Mouse (Mus musculus): ENCODE data around the gene Ankfy1. TPM values are rescaled to one million over a fixed set of nuclear protein-coding genes. Genes with fewer than 3 reads are reported as not detected.

Ankfy1 gene
- polyA plus RNA-seq, 1 experiment: 30.8 TPM

- DNase-seq (ENCODE audit: low read depth): peak; percentile 76
Observed at GRCm38 (mm10) chr11:72795455-72796295, 105.9 kb downstream of the Ankfy1 start, which contains the start of the genes Cyb5d2 and Zzef1. Gene Cyb5d2, minus strand, starts transcription at chr11:72796142. Gene Zzef1, plus strand, starts transcription at chr11:72796226.

DNA sequence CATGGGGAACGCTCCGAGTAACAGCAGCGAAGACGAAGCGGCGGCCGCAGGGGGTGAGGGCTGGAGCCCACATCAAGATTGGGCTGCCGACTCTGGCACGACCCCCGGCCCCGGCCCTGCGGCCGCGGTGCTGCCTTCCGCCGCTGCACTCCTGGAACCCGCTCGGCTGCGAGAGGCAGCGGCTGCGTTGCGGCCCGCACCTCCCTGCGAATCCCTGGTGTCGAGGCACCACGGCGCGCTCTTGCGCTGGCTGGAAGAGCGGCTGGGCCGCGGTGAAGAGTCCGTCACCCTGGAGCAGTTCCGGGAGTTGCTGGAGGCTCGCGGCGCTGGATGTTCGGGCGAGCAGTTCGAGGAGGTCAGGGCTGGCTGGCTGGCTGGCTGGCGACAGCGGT is 106.5 kb downstream of the Ankfy1 start:
- DNase-seq (ENCODE audit: low read depth): no peak

- no peak for DNase-seq (ENCODE audit: low read depth)
Observed at GRCm38 (mm10) chr11:72796773-72797338, 107.0 kb downstream of the Ankfy1 start.

DNA sequence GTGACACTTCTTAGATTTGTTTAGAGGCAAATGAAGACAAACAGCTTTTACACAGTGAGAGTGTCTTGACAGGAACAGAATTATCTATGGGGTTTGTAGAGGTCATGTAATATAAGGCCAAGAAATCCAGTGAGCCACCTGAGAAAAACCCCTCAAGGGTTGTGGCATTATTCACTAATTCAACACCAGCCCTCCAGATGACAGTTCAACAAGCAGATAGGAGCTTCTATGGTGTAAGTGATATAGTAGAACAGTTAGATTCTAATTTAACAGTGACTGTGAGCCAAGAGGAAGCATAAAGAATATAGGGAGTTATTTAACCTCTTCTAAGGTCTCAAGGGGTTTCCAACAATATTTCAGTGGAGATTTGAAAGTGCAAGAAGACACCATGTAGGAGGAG is 108.3 kb downstream of the Ankfy1 start:
- no peak for DNase-seq (ENCODE audit: low read depth)

- DNase-seq (ENCODE audit: low read depth): no peak
Observed at GRCm38 (mm10) chr11:72801182-72801581, 111.4 kb downstream of the Ankfy1 start.

DNA sequence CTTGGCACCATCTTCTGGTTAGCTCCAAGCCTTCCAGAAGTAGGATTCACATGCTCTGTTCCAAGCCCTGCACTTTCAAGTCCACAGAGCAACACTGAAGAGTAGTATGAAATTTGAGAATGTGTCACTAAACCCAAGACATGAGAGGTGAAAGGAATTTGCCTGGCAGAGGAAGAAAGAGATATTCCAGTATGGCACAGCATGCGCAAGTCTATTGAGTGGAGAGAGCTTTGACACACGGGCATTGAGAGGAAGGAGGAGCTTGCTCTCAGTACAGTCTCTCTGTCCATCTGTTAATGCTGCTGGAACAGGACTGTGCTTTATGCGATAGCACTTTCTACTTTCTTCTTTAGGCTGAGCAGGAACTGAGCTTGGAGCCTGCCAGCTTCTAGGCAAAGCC is 113.2 kb downstream of the Ankfy1 start:
- DNase-seq (ENCODE audit: low read depth): no peak

- DNase-seq (ENCODE audit: low read depth): no peak
Observed at GRCm38 (mm10) chr11:72804586-72804985, 114.8 kb downstream of the Ankfy1 start.

- DNase-seq (ENCODE audit: low read depth): no peak
Observed at GRCm38 (mm10) chr11:72805232-72805631, 115.4 kb downstream of the Ankfy1 start.

- DNase-seq (ENCODE audit: low read depth): no peak
Observed at GRCm38 (mm10) chr11:72806556-72806955, 116.8 kb downstream of the Ankfy1 start.

GRCm38 (mm10) chr11:72807992-72808391 is 118.2 kb downstream of the Ankfy1 start:
- DNase-seq (ENCODE audit: low read depth): no peak

GRCm38 (mm10) chr11:72813687-72814086 is 123.9 kb downstream of the Ankfy1 start:
- no peak for DNase-seq (ENCODE audit: low read depth)

DNA sequence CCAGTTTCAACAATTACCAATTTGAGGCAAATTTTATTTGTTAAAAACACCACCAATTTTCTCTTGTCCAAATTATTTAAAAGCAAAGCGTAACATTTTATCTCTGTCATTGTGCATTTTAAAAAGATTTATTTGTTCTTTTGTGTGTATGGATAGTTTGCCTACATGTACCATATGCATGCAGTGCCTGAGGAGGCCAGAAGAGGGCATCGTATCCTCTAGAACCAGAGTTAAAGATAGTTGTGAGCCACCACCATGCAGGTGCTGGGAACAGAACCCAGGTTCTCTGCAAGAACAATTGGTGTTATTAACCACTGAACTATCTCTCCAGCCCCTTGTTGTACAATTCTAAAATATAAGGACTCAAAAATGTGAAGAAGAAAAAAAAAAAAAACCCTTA is 124.4 kb downstream of the Ankfy1 start:
- no peak for DNase-seq (ENCODE audit: low read depth)

DNA sequence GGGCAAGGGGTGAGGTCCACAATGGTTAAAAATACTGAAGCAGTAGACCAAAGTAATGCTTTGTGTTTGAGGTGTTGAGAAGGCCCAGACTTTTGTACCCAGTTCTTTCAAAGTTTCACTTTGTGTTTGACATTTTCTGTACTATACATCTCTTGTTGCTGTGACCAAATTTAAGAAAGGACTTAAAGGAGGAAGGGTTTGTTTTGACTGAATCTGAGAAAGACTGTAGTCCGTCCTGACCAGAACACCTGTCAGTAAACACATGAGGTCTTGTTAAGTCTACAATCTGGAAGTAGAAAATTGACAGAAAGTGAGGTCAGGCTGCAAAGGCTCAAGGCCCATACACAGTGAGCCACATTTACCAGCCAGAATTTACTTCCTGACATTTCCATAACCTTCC is 127.1 kb downstream of the Ankfy1 start:
- no peak for DNase-seq (ENCODE audit: low read depth)

DNA sequence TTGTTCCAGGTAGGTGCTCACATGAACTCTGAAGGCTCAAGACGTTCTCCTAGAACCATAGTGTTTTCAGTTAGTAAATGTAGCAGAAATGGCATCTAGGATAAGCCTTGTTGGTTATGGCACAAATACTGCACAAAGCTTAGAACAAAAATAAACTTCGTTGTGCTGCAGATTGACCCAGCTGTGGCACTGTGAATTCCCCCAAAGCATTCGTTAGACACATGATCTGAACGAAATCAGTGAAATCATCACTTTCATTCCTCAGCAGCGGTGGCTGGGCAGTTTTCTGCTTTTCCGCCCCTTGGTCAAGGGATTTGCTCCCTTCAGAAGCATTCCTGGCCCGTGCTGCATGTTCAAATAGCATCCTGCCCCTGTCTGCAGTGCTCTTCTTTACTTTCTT is 128.3 kb downstream of the Ankfy1 start:
- DNase-seq (ENCODE audit: low read depth): no peak

- DNase-seq (ENCODE audit: low read depth): no peak
Observed at GRCm38 (mm10) chr11:72821041-72821440, 131.2 kb downstream of the Ankfy1 start.

Other genes starting within 250 kb of the Ankfy1 start
- 38.7 and 42.8 TPM in 2 replicates for gene Mybbp1a, start 248.7 kb upstream of the Ankfy1 start, polyA plus RNA-seq (2012; rRNA removed)
- gene Spns2, start 200.1 kb upstream of the Ankfy1 start, polyA plus RNA-seq (2012; rRNA removed): 22.3 and 22.5 TPM in 2 replicates
- gene Spns3, start 139.5 kb upstream of the Ankfy1 start, polyA plus RNA-seq (2012; rRNA removed): 1.0 and 2.5 TPM in 2 replicates
- 7.7 and 9.8 TPM in 2 replicates for gene Ube2g1, start 82.7 kb upstream of the Ankfy1 start, polyA plus RNA-seq (2012; rRNA removed)
- 8.2 and 8.4 TPM in 2 replicates for gene Cyb5d2, start 106.1 kb downstream of the Ankfy1 start, polyA plus RNA-seq (2012; rRNA removed)
- 19.5 and 19.7 TPM in 2 replicates for gene Zzef1, start 106.2 kb downstream of the Ankfy1 start, polyA plus RNA-seq (2012; rRNA removed)

Data from gonadal fat pad, adult 2 months (tissue).